Mouse (Mus musculus) brain, embryonic 14.5 days (tissue): ENCODE data around the gene Dcst2.

Experiments
- CTCF ChIP-seq: fragments of 200-500 bp; IDR thresholded peaks from 2 replicates; pipeline ENCODE4 v1.5.1; 2012; ENCODE audit warnings: inconsistent platforms, mild to moderate bottlenecking, moderate library complexity, borderline replicate concordance; ENCODE audit not compliant: insufficient read depth, insufficient read length; ENCODE audit errors: extremely low read depth
- POLR2A ChIP-seq: fragments of 200-500 bp; IDR thresholded peaks from 2 replicates; pipeline ENCODE4 v1.6.1; 2012; ENCODE audit warnings: mild to moderate bottlenecking, inconsistent platforms, borderline replicate concordance; ENCODE audit not compliant: poor library complexity, insufficient read depth, insufficient read length, severe bottlenecking; ENCODE audit errors: extremely low read depth

DNA sequence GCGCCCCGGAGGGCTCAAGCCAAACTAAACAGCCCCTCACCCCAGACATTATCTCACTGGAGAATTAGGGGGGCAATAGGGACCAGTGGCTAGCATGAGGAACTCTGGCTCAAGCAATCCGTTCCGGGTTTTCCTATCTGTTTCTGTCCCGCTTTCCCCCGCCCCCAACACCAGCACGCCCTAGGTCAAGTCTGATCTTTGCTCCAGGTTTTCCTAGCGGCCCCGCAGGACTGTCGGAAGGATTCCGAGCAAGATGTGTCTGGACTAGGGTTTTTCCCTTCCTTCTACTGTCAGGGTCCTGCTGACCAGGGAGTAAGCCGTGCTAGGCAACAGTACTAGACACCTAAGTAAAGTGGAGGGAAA, 33.1 kb downstream of the Dcst2 start:
- TF ChIP-seq CTCF (no peak), POLR2A (no peak)
